Mouse (Mus musculus): ENCODE measurements around the gene Cdt1. TPM values are rescaled to one million over a fixed set of nuclear protein-coding genes. Genes with fewer than 3 reads are reported as not detected.
A peak's percentile ranks its signal among the peaks of the same experiment; 100 is the strongest.
"Not testable (repeated sequence)": the region's sequence is repeated elsewhere in the genome, so short reads cannot be mapped to it uniquely, and the experiment has no call there.

Gene Cdt1
- polyA plus RNA-seq, 1 experiment from 2014 or later, result 70.9 TPM

GRCm38 (mm10) chr8:122571750-122572267 lies 4.0 kb downstream of the Cdt1 start:
- no peaks in the 10 kb centered on the region for H3K9me3 ChIP-seq (replicated peaks)
- whole genome bisulfite sequencing, result 92% methylated on average over 17 of the region's 17 CpGs
- H3K36me3 ChIP-seq, result peaks cover 66% of the 10 kb centered on the region
- H3K27ac ChIP-seq (replicated peaks), result no peak overlapping the region
- DNase-seq (ENCODE audit: low spot score), result no peak
- no peak overlapping the region for H3K4me3 ChIP-seq
- no peaks in the 10 kb centered on the region for H3K27me3 ChIP-seq (ENCODE audit: low read depth, poor library complexity, severe bottlenecking)
- H3K4me1 ChIP-seq, result peaks cover 92% of the 10 kb centered on the region

- Histone ChIP-seq H3K9me3 (replicated peaks) (no peaks in the 10 kb centered on the region), H3K27me3 (ENCODE audit: low read depth, poor library complexity, severe bottlenecking) (no peaks in the 10 kb centered on the region), H3K4me3 (no peak overlapping the region), H3K27ac (replicated peaks) (0 out of 2 replicates have a peak overlapping the region, but pooled peaks have one; percentile 59), H3K4me1 (peaks cover 93% of the 10 kb centered on the region), H3K36me3 (peaks cover 66% of the 10 kb centered on the region)
- DNase-seq (ENCODE audit: low spot score), result no peak
- 92% methylated on average over 3 of the region's 3 CpGs for WGBS
Observed at GRCm38 (mm10) chr8:122572751-122573150, 4.9 kb downstream of the Cdt1 start.

- H3K27me3 ChIP-seq (ENCODE audit: low read depth, poor library complexity, severe bottlenecking); H3K9me3 ChIP-seq (replicated peaks); H3K4me3 ChIP-seq; DNase-seq (ENCODE audit: low spot score): not testable (repeated sequence)
- H3K27ac ChIP-seq (replicated peaks), result peak overlapping the region; percentile 59; the same call in 1 of the 2 replicates
- 42% methylated on average over 4 of the region's 4 CpGs for WGBS
- peaks cover 90% of the 10 kb centered on the region for H3K4me1 ChIP-seq
- peaks cover 66% of the 10 kb centered on the region for H3K36me3 ChIP-seq
Observed at GRCm38 (mm10) chr8:122573176-122573575, 5.4 kb downstream of the Cdt1 start.

- H3K4me1 ChIP-seq, result peaks cover 87% of the 10 kb centered on the region
Observed at GRCm38 (mm10) chr8:122573577-122573976, 5.8 kb downstream of the Cdt1 start.

DNA sequence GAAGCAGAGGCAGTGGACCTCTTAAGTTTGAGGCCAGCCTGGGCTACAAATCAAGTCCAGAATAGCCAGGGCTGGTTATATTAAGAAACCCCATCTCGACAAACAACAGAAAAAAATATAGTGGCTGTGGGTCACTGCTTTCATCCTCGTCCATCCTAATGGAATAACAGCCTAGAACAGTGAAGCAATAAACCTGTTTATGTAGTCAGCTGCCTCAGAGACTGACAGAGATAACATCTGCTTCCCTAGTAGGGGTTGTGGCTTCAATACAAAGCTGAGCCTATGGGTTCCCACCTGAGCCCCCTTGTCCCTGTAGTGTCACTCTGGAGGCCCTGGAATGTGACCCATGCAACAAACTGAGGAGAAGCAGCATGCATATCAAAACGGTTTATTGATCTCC lies 6.4 kb downstream of the Cdt1 start:
- Histone ChIP-seq H3K27ac (replicated peaks) (no peak overlapping the region), H3K27me3 (ENCODE audit: low read depth, poor library complexity, severe bottlenecking) (no peaks in the 10 kb centered on the region), H3K4me3 (no peak overlapping the region), H3K9me3 (replicated peaks) (no peaks in the 10 kb centered on the region), H3K36me3 (peaks cover 61% of the 10 kb centered on the region), H3K4me1 (peaks cover 86% of the 10 kb centered on the region)
- 74% methylated on average over 3 of the region's 3 CpGs for WGBS
- no peak for DNase-seq (ENCODE audit: low spot score)

More at GRCm38 (mm10) chr8:122573577-122573976, 5.8 kb downstream of the Cdt1 start:
- peaks cover 66% of the 10 kb centered on the region for H3K36me3 ChIP-seq
- WGBS, result 53% methylated on average over 9 of the region's 9 CpGs
- no peak for DNase-seq (ENCODE audit: low spot score)
- no peak overlapping the region; the same call in 1 of the 2 replicates for H3K4me3 ChIP-seq
- H3K27ac ChIP-seq (replicated peaks), result peak overlapping the region; percentile 59; the same call in 1 of the 2 replicates
- no peaks in the 10 kb centered on the region for H3K9me3 ChIP-seq (replicated peaks)
- H3K27me3 ChIP-seq (ENCODE audit: low read depth, poor library complexity, severe bottlenecking), result no peaks in the 10 kb centered on the region

GRCm38 (mm10) chr8:122574667-122575251 lies 6.9 kb downstream of the Cdt1 start:
- 51% methylated on average over 10 of the region's 10 CpGs for WGBS
- Histone ChIP-seq H3K4me1 (peaks cover 85% of the 10 kb centered on the region), H3K27me3 (ENCODE audit: low read depth, poor library complexity, severe bottlenecking) (no peaks in the 10 kb centered on the region), H3K4me3 (peak overlapping the region; percentile 66), H3K9me3 (replicated peaks) (no peaks in the 10 kb centered on the region), H3K36me3 (peaks cover 56% of the 10 kb centered on the region), H3K27ac (replicated peaks) (no peak overlapping the region)
- DNase-seq (ENCODE audit: low spot score), result no peak

- Histone ChIP-seq H3K4me3 (peak overlapping the region; percentile 66), H3K27me3 (ENCODE audit: low read depth, poor library complexity, severe bottlenecking) (no peaks in the 10 kb centered on the region), H3K4me1 (peaks cover 82% of the 10 kb centered on the region), H3K9me3 (replicated peaks) (no peaks in the 10 kb centered on the region), H3K27ac (replicated peaks) (no peak overlapping the region), H3K36me3 (peaks cover 51% of the 10 kb centered on the region)
- 77% methylated on average over 8 of the region's 8 CpGs for WGBS
- DNase-seq (ENCODE audit: low spot score), result no peak
Observed at GRCm38 (mm10) chr8:122575286-122575685, 7.5 kb downstream of the Cdt1 start.

GRCm38 (mm10) chr8:122575735-122576647 lies 8.2 kb downstream of the Cdt1 start:
- no peaks in the 10 kb centered on the region for H3K9me3 ChIP-seq (replicated peaks)
- H3K4me3 ChIP-seq, result peak overlapping the region; percentile 66
- no peaks in the 10 kb centered on the region for H3K27me3 ChIP-seq (ENCODE audit: low read depth, poor library complexity, severe bottlenecking)
- 19% methylated on average over 21 of the region's 21 CpGs for WGBS
- peaks cover 44% of the 10 kb centered on the region for H3K36me3 ChIP-seq
- DNase-seq (ENCODE audit: low spot score), result peak; percentile 35
- H3K27ac ChIP-seq (replicated peaks), result peak overlapping the region; percentile 86
- H3K4me1 ChIP-seq, result peaks cover 77% of the 10 kb centered on the region

DNA sequence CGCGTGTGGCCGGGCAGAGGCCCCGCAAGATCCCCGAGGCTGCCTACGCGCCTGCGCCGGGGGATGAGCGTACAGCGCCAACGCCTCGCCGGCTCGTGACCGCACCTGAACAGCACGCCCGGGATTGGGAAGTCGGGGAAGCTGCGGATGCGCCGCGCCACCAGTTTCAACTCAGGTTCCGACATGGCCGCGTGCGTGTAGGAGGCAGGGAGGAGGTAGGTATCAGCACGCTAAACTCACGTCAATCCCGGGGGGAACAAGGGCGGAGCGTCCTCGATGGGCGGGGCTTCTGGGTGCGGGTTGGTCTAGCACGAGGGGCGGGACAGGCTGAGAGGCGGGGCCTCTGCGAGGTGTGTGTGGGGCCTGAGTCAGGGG lies 8.8 kb downstream of the Cdt1 start, which contains the start of gene Aprt:
TSS of gene Aprt (minus strand) at position 262 of the 375 bp plus-strand sequence.
- under 1% methylated on average over 39 of the region's 39 CpGs for WGBS
- Histone ChIP-seq H3K4me3 (peak within 1 kb of the TSS; percentile 66), H3K27ac (replicated peaks) (peak within 1 kb of the TSS; percentile 86), H3K27me3 (ENCODE audit: low read depth, poor library complexity, severe bottlenecking) (no peaks in the 10 kb centered on the region), H3K36me3 (peaks cover 37% of the 10 kb centered on the region), H3K4me1 (peaks cover 71% of the 10 kb centered on the region), H3K9me3 (replicated peaks) (no peaks in the 10 kb centered on the region)
- peak; percentile 91 for DNase-seq (ENCODE audit: low spot score)

GRCm38 (mm10) chr8:122577116-122577515 lies 9.3 kb downstream of the Cdt1 start:
- Histone ChIP-seq H3K9me3 (replicated peaks) (no peaks in the 10 kb centered on the region), H3K27me3 (ENCODE audit: low read depth, poor library complexity, severe bottlenecking) (no peaks in the 10 kb centered on the region), H3K36me3 (peaks cover 33% of the 10 kb centered on the region), H3K27ac (replicated peaks) (peak overlapping the region; percentile 86), H3K4me1 (peaks cover 66% of the 10 kb centered on the region), H3K4me3 (peak overlapping the region; percentile 66)
- DNase-seq (ENCODE audit: low spot score), result no peak
- 42% methylated on average over 10 of the region's 10 CpGs for WGBS

DNA sequence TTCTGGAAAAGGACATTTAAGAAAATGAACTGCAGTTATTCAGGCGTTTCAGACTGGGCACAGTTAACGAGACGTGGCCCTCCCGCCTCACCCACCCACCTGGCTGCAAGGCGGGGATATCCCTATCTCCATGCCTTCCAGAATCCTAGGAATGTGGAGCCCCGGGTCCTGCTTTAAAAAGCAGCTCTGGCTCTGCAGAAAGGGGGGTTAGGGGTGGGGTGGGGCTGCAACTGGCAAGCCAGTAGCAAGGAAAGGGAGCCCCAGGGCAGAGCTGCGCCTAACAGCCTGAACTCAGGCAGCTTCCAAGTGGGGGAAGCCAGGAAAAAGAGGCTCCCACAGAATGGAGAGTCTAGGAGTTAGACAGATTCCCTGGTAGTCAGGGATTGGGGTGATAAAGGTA lies 11.4 kb downstream of the Cdt1 start:
- 29% methylated on average over 7 of the region's 7 CpGs for WGBS
- no peak for DNase-seq (ENCODE audit: low spot score)
- Histone ChIP-seq H3K27me3 (ENCODE audit: low read depth, poor library complexity, severe bottlenecking) (no peaks in the 10 kb centered on the region), H3K27ac (replicated peaks) (0 out of 2 replicates have a peak overlapping the region, but pooled peaks have one; percentile 46), H3K9me3 (replicated peaks) (no peaks in the 10 kb centered on the region), H3K4me3 (no peak overlapping the region), H3K4me1 (peaks cover 45% of the 10 kb centered on the region), H3K36me3 (peaks cover 12% of the 10 kb centered on the region)

GRCm38 (mm10) chr8:122580926-122581325 lies 13.1 kb downstream of the Cdt1 start:
- H3K9me3 ChIP-seq (replicated peaks), result no peaks in the 10 kb centered on the region
- no peak for DNase-seq (ENCODE audit: low spot score)
- H3K36me3 ChIP-seq, result no peaks in the 10 kb centered on the region
- no peak overlapping the region for H3K27ac ChIP-seq (replicated peaks)
- peaks cover 32% of the 10 kb centered on the region for H3K4me1 ChIP-seq
- no peak overlapping the region for H3K4me3 ChIP-seq
- WGBS, result 79% methylated on average over 13 of the region's 15 CpGs
- H3K27me3 ChIP-seq (ENCODE audit: low read depth, poor library complexity, severe bottlenecking), result no peaks in the 10 kb centered on the region

All from midbrain, embryonic 10.5 days (tissue).